Mouse (Mus musculus): ENCODE measurements around the gene Pfkfb3.

DNA sequence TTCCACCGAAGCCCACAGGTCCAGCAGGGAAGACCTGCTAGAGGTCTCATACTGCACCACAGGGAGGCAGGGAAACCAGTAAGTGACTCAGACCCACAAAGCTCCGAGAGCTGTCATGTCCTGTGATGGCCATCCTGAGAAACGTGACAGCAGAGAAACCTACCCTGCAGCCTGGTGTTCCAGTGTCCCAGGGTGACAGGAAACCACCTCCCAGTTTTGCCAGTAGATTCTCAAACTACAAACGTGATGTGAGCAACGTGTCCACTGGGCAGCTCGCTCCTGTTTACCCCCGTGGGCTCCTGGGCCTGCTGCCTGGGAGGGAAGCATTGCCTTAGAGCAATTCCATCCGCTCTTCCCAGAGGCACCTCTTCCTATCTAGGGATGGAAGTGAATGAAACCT is 53.2 kb downstream of the Pfkfb3 start:
- TF ChIP-seq EP300 (IDR thresholded peaks at IDR 0.05; ENCODE audit: low read depth) = no peak
- no peak for TF ChIP-seq CTCF (IDR thresholded peaks at IDR 0.05; ENCODE audit: low read depth)
